Mouse (Mus musculus) G1E (cell line): ENCODE results near the gene Gria1. TPM values are rescaled to one million over a fixed set of nuclear protein-coding genes. Genes with fewer than 3 reads are reported as not detected.

Source experiments
- ATAC-seq: 2 replicates; pipeline ENCODE4 v1.8.0; 2016; ENCODE audit warnings: mild to moderate bottlenecking; ENCODE audit not compliant: insufficient number of reproducible peaks, poor library complexity, low FRiP score, severe bottlenecking; ENCODE audit errors: extremely low read depth
- DNase-seq: peaks from one replicate; pipeline ENCODE4 v3.0.0; 2012; ENCODE audit warnings: low spot score
- H3K27me3 ChIP-seq: 2 replicates; pipeline ENCODE4 v1.6.1; 2012; ENCODE audit warnings: mild to moderate bottlenecking, low read length, inconsistent platforms; ENCODE audit not compliant: insufficient read depth
- H3K36me3 ChIP-seq: replicated peaks from 2 replicates; pipeline ENCODE3; 2012; ENCODE audit warnings: mild to moderate bottlenecking, inconsistent platforms
- H3K4me1 ChIP-seq: 2 replicates; pipeline ENCODE4 v1.6.1; 2012; ENCODE audit warnings: low read depth, low read length, inconsistent platforms, mixed read lengths; ENCODE audit not compliant: insufficient read depth
- H3K4me3 ChIP-seq: 2 replicates; pipeline ENCODE4 v1.5.1; 2012; ENCODE audit warnings: low read depth, mild to moderate bottlenecking, inconsistent platforms, low read length, moderate library complexity, mixed read lengths
- H3K9me3 ChIP-seq: replicated peaks from 2 replicates; pipeline ENCODE4 v1.6.1; 2012; ENCODE audit warnings: inconsistent platforms
- CTCF ChIP-seq: IDR thresholded peaks from 2 replicates; pipeline ENCODE4 v1.5.1; 2012; ENCODE audit warnings: low read depth, low read length, inconsistent platforms, mixed read lengths
- GATA1 ChIP-seq: IDR thresholded peaks from 2 replicates; pipeline ENCODE4 v1.6.1; 2012; ENCODE audit warnings: borderline replicate concordance, low read length, inconsistent platforms, mixed read lengths
- GATA2 ChIP-seq: IDR thresholded peaks from 2 replicates; pipeline ENCODE4 v1.6.1; 2012; ENCODE audit warnings: low read depth, low read length, inconsistent platforms, borderline replicate concordance
- POLR2AphosphoS5 ChIP-seq: IDR thresholded peaks from 2 replicates; pipeline ENCODE4 v1.6.1; 2012; ENCODE audit warnings: low read depth, low read length, inconsistent platforms; ENCODE audit not compliant: insufficient replicate concordance
- TAL1 ChIP-seq: conservative IDR thresholded peaks from 2 replicates; pipeline ENCODE4 v1.6.1; 2012; ENCODE audit warnings: low read depth, low read length, inconsistent platforms, mixed read lengths
- polyA plus RNA-seq: library from polyadenylated mRNA; stranded (reverse); fragments of >175 nt; gene quantifications from 2 replicates; pipeline ENCODE4 v1.2.3, GENCODE M21; 2012
- total RNA-seq, 2 experiments: library from RNA; stranded (forward) in 1 of 2; stranded (reverse) in 1 of 2; fragments of 200-1000 nt in 1 of 2; fragments of >200 nt in 1 of 2; fragmentation: Nextera tagmentation in 1 of 2; gene quantifications; 2 replicates each; pipeline ENCODE4 v1.2.3; 2014 to 2017

Gria1 gene
- total and polyA plus RNA-seq, 3 experiments = 0.05 TPM; not detected in 2

- H3K27me3 ChIP-seq = no peaks in the 10 kb centered on the region
- no peak for DNase-seq
- no peaks in the 10 kb centered on the region for H3K36me3 ChIP-seq
- H3K4me1 ChIP-seq = no peaks in the 10 kb centered on the region
- no peak for TF ChIP-seq GATA2
- TF ChIP-seq POLR2AphosphoS5 = no peak
- TF ChIP-seq CTCF = no peak
- TF ChIP-seq GATA1 = no peak
- no peak for TF ChIP-seq TAL1
- H3K9me3 ChIP-seq = peaks cover 45% of the 10 kb centered on the region
- no peak for ATAC-seq
- H3K4me3 ChIP-seq = no peak overlapping the region
These were observed 6.6 kb upstream of the Gria1 start for GRCm38 (mm10) chr11:57004611-57005010.

DNA sequence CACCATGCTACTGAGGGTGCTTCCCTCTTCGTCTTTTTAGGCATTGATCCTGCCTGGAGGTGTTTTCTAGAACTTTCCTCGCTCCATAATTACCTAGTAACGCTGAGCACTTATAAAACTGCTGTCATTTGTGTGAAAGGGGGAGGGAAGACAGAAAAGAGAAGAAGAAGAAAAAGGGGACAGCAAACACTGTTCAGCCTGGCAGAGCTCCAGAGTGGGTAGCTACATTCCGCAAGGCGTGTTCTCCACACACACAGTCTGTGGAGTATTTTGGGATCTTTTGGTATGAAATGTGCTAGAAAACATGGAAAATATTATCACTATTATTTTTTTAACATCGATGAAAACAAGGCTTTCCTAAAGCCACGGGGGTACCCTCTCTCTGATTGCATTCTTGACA, 5.8 kb upstream of the Gria1 start:
- Histone ChIP-seq H3K4me3 (no peak overlapping the region), H3K36me3 (no peaks in the 10 kb centered on the region), H3K4me1 (no peaks in the 10 kb centered on the region), H3K27me3 (no peaks in the 10 kb centered on the region), H3K9me3 (peaks cover 48% of the 10 kb centered on the region)
- TF ChIP-seq TAL1 (no peak), GATA1 (no peak), CTCF (no peak), POLR2AphosphoS5 (no peak), GATA2 (no peak)
- ATAC-seq = no peak
- DNase-seq = no peak

- Histone ChIP-seq H3K4me1 (no peaks in the 10 kb centered on the region), H3K36me3 (no peaks in the 10 kb centered on the region), H3K27me3 (no peaks in the 10 kb centered on the region), H3K9me3 (peaks cover 53% of the 10 kb centered on the region), H3K4me3 (no peak overlapping the region)
- DNase-seq (no peak), ATAC-seq (no peak)
- no peak for TF ChIP-seq TAL1
- TF ChIP-seq CTCF = no peak
- no peak for TF ChIP-seq GATA2
- TF ChIP-seq POLR2AphosphoS5 = no peak
These were observed 3.4 kb upstream of the Gria1 start for GRCm38 (mm10) chr11:57007790-57008189.

DNA sequence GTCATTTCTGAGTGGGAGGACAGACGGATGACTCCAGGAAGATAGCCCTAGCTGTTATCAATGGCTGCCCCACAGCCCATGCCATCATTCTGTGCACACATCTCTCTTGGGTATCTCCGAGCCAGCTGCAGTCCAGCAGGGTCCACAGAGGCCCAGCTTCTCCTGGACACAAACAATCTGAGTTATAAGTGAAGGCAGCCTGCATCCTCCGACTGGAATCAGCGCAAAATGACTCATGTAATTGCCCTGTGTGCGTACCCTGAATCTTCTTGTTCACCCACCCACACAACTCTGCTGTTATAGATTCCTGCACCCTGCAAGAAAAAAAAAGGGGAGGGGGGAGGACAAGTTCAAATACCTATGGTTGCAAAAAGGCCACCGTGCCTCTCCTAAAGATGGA, 576 bp upstream of the Gria1 start:
- DNase-seq = no peak

GRCm38 (mm10) chr11:57011691-57012039, 478 bp downstream of the Gria1 start:
- no peak for ATAC-seq
- H3K4me3 ChIP-seq = no peak overlapping the region
- H3K27me3 ChIP-seq = no peaks in the 10 kb centered on the region
- no peaks in the 10 kb centered on the region for H3K36me3 ChIP-seq
- no peaks in the 10 kb centered on the region for H3K4me1 ChIP-seq
- TF ChIP-seq CTCF = no peak
- TF ChIP-seq GATA2 = no peak
- no peak for TF ChIP-seq TAL1
- no peak for TF ChIP-seq POLR2AphosphoS5
- no peak for TF ChIP-seq GATA1
- peaks cover 62% of the 10 kb centered on the region for H3K9me3 ChIP-seq
- DNase-seq = no peak

More for the DNA sequence above, 576 bp upstream of the Gria1 start:
- Histone ChIP-seq H3K4me1 (no peaks in the 10 kb centered on the region), H3K27me3 (no peaks in the 10 kb centered on the region), H3K9me3 (peaks cover 58% of the 10 kb centered on the region), H3K36me3 (no peaks in the 10 kb centered on the region), H3K4me3 (no peak overlapping the region)
- no peak for TF ChIP-seq GATA1
- TF ChIP-seq CTCF = no peak
- no peak for TF ChIP-seq TAL1
- TF ChIP-seq GATA2 = no peak
- TF ChIP-seq POLR2AphosphoS5 = no peak
- no peak for ATAC-seq

DNA sequence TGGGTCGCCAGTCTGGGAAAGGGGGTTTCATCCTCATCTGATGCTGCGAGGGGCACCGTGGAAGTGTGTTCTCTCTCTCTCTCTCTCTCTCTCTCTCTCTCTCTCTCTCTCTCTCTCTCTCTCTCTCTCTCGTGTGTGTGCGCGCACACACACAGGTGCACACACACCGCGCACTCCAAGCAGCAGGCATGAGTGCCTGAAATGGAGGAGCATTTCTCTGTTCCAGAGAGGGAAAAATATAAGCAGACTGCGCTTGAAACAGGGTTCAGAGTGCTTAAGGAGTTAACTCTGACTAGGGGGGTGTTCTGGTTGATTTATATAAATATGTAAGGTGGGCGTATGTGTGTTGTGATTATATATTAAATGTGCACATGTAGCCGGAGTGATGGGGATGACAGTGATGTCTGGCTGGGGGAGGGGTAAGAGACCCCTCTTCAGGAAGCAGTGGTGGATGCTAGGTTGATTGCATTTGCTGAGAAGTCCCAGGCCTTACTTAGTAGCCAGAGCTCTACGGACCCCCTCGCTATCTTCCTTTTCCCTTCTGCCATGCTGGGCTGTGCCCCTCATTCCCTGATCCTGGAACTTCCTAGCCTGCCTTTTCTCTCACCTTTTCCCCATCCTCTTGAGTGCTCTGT, 1.2 kb downstream of the Gria1 start:
- TF ChIP-seq GATA1 (no peak), CTCF (no peak), TAL1 (no peak), GATA2 (no peak), POLR2AphosphoS5 (no peak)
- Histone ChIP-seq H3K27me3 (no peaks in the 10 kb centered on the region), H3K36me3 (no peaks in the 10 kb centered on the region), H3K9me3 (peaks cover 65% of the 10 kb centered on the region), H3K4me1 (no peaks in the 10 kb centered on the region), H3K4me3 (no peak overlapping the region)
- ATAC-seq (no peak), DNase-seq (no peak)
